Mouse (Mus musculus) T-helper 2 cell (primary cell): ENCODE results near the gene Rhd.

Experiments
- in situ Hi-C: fragments of 300-600 bp; cut with MboI, MseI; formaldehyde crosslinking; loops from one replicate; pipeline ENCODE4 v1.15.1; 2025; ENCODE audit warnings: high pct_unique_total_duplicates

Gene Rhd

GRCm38 (mm10) chr4:134930684-134931481, 66.5 kb downstream of the Rhd start, which contains the start of gene Syf2:
Gene Syf2, plus strand, starts transcription at chr4:134930898.
- in situ Hi-C loops, result no loop called here

- in situ Hi-C loops, result no loop called here
Measured at GRCm38 (mm10) chr4:134937240-134938176, 73.2 kb downstream of the Rhd start.

GRCm38 (mm10) chr4:134939900-134940299, 75.6 kb downstream of the Rhd start:
- in situ Hi-C loops, result no loop called here

- in situ Hi-C loops, result no loop called here
Measured at GRCm38 (mm10) chr4:134943758-134944538, 79.6 kb downstream of the Rhd start.
